Mouse (Mus musculus) embryonic fibroblast, embryonic 13.5 days (primary cell): ENCODE data around the gene Lat. TPM values are rescaled to one million over a fixed set of nuclear protein-coding genes. Genes with fewer than 3 reads are reported as not detected.

Experiments
- H3K27ac ChIP-seq: 2 replicates; pipeline ENCODE4 v1.5.1; 2012; ENCODE audit warnings: low read length, control low read depth, inconsistent platforms; ENCODE audit not compliant: insufficient read depth
- H3K4me1 ChIP-seq: 2 replicates; pipeline ENCODE4 v1.6.1; 2011; ENCODE audit warnings: low read length; ENCODE audit not compliant: control insufficient read depth, insufficient read depth
- H3K4me3 ChIP-seq: 2 replicates; pipeline ENCODE4 v1.5.1; 2011; ENCODE audit warnings: mild to moderate bottlenecking, control low read depth, low read length; ENCODE audit not compliant: insufficient read depth
- CTCF ChIP-seq: IDR thresholded peaks from 2 replicates; pipeline ENCODE4 v1.5.1; 2011; ENCODE audit warnings: mild to moderate bottlenecking, control low read depth, low read length, moderate library complexity, borderline replicate concordance; ENCODE audit not compliant: insufficient read depth
- POLR2A ChIP-seq: IDR thresholded peaks from 2 replicates; pipeline ENCODE4 v1.6.1; 2011; ENCODE audit warnings: low read depth, mild to moderate bottlenecking, control low read depth, low read length, moderate library complexity
- polyA plus RNA-seq: library from polyadenylated mRNA; stranded (reverse); fragments of >200 nt; gene quantifications from 2 replicates; pipeline ENCODE4 v1.2.4, GENCODE M21; 2011; ENCODE audit warnings: low read depth; ENCODE audit not compliant: missing spikeins, insufficient read length

Lat gene
- polyA plus RNA-seq, 1 experiment: 0.35 TPM

GRCm38 (mm10) chr7:126368367-126368766 lies 1.0 kb downstream of the Lat start:
- TF ChIP-seq CTCF (no peak), POLR2A (no peak)
- Histone ChIP-seq H3K4me3 (no peak overlapping the region), H3K4me1 (no peaks in the 10 kb centered on the region), H3K27ac (no peak overlapping the region)

- Histone ChIP-seq H3K4me1 (no peaks in the 10 kb centered on the region), H3K27ac (no peak overlapping the region), H3K4me3 (no peak overlapping the region)
- TF ChIP-seq POLR2A (no peak), CTCF (no peak)
Measured at GRCm38 (mm10) chr7:126367636-126368035, 1.7 kb downstream of the Lat start.

- no peak overlapping the region for H3K27ac ChIP-seq
Measured at GRCm38 (mm10) chr7:126363038-126363437, 6.3 kb downstream of the Lat start.

GRCm38 (mm10) chr7:126359049-126359448 lies 10.3 kb downstream of the Lat start:
- TF ChIP-seq POLR2A (no peak), CTCF (no peak)
- H3K4me1 ChIP-seq: no peaks in the 10 kb centered on the region
- no peak overlapping the region for H3K4me3 ChIP-seq
- no peak overlapping the region for H3K27ac ChIP-seq

More at GRCm38 (mm10) chr7:126363038-126363437, 6.3 kb downstream of the Lat start:
- Histone ChIP-seq H3K4me1 (no peaks in the 10 kb centered on the region), H3K4me3 (no peak overlapping the region)
- TF ChIP-seq CTCF (no peak), POLR2A (no peak)

GRCm38 (mm10) chr7:126358413-126358812 lies 11.0 kb downstream of the Lat start:
- TF ChIP-seq CTCF (no peak), POLR2A (no peak)
- Histone ChIP-seq H3K27ac (no peak overlapping the region), H3K4me3 (no peak overlapping the region), H3K4me1 (no peaks in the 10 kb centered on the region)

GRCm38 (mm10) chr7:126357838-126358237 lies 11.5 kb downstream of the Lat start:
- no peaks in the 10 kb centered on the region for H3K4me1 ChIP-seq
- H3K4me3 ChIP-seq: no peak overlapping the region
- H3K27ac ChIP-seq: no peak overlapping the region
- TF ChIP-seq POLR2A: no peak
- no peak for TF ChIP-seq CTCF

- H3K4me1 ChIP-seq: no peaks in the 10 kb centered on the region
- H3K4me3 ChIP-seq: no peak overlapping the region
- TF ChIP-seq CTCF (no peak), POLR2A (no peak)
- H3K27ac ChIP-seq: no peak overlapping the region
Measured at GRCm38 (mm10) chr7:126356793-126357591, 12.4 kb downstream of the Lat start.

GRCm38 (mm10) chr7:126355847-126356597 lies 13.3 kb downstream of the Lat start:
- no peaks in the 10 kb centered on the region for H3K4me1 ChIP-seq
- TF ChIP-seq POLR2A (no peak), CTCF (no peak)

GRCm38 (mm10) chr7:126354738-126355614 lies 14.4 kb downstream of the Lat start:
- Histone ChIP-seq H3K27ac (no peak overlapping the region), H3K4me1 (no peaks in the 10 kb centered on the region), H3K4me3 (no peak overlapping the region)
- no peak for TF ChIP-seq CTCF
- TF ChIP-seq POLR2A: no peak

More at GRCm38 (mm10) chr7:126355847-126356597, 13.3 kb downstream of the Lat start:
- Histone ChIP-seq H3K4me3 (no peak overlapping the region), H3K27ac (no peak overlapping the region)
